Mouse (Mus musculus) testis, adult 2 months (tissue): Measurements from ENCODE around the gene Cyth3.

Experiments used
- CTCF ChIP-seq: fragments of 200-500 bp; IDR thresholded peaks from 2 replicates; pipeline ENCODE4 v1.5.1; 2012; ENCODE audit warnings: low read depth, mild to moderate bottlenecking, inconsistent platforms, low read length, moderate library complexity; ENCODE audit not compliant: control insufficient read depth, insufficient read depth, insufficient replicate concordance
- POLR2A ChIP-seq: fragments of 200-500 bp; IDR thresholded peaks from 2 replicates; pipeline ENCODE4 v1.6.1; 2012; ENCODE audit warnings: low read depth, mild to moderate bottlenecking, inconsistent platforms, low read length, moderate library complexity; ENCODE audit not compliant: control insufficient read depth

GRCm38 (mm10) chr5:143732180-143732891 lies 110.1 kb downstream of the Cyth3 start, which contains the start of gene Usp42:
- TF ChIP-seq CTCF (peak; percentile 37; the same call in 1 of the 2 replicates), POLR2A (peak; percentile 96)
